Mouse (Mus musculus): ENCODE data around the gene Tmem102.

GRCm38 (mm10) chr11:69849884-69850283, 44.5 kb upstream of the Tmem102 start:
- no peak for TF ChIP-seq POLR2A (IDR thresholded peaks at IDR 0.05; ENCODE audit: insufficient read length, low read depth)
- no peak for TF ChIP-seq TCF12 (IDR thresholded peaks at IDR 0.05; ENCODE audit: insufficient read depth, poor library complexity, severe bottlenecking)
- TF ChIP-seq TCF3 (IDR thresholded peaks at IDR 0.05; ENCODE audit: insufficient read length, low read depth): no peak
- TF ChIP-seq MAX (IDR thresholded peaks at IDR 0.05; ENCODE audit: low read depth): no peak
- TF ChIP-seq MYOD1 (IDR thresholded peaks at IDR 0.05; ENCODE audit: control insufficient read depth in 1 of 3, insufficient read length in 2 of 3, low read depth in 2 of 3): no peak
- TF ChIP-seq REST (IDR thresholded peaks at IDR 0.05; ENCODE audit: insufficient read depth, insufficient read length): no peak
- TF ChIP-seq USF1 (IDR thresholded peaks at IDR 0.05; ENCODE audit: low read depth): no peak
- TF ChIP-seq POLR2AphosphoS2 (IDR thresholded peaks at IDR 0.05; ENCODE audit: insufficient read length, low read depth): no peak

All from myocyte (in vitro differentiated cells).